Mouse (Mus musculus): ENCODE measurements around the gene Tead4.

DNA sequence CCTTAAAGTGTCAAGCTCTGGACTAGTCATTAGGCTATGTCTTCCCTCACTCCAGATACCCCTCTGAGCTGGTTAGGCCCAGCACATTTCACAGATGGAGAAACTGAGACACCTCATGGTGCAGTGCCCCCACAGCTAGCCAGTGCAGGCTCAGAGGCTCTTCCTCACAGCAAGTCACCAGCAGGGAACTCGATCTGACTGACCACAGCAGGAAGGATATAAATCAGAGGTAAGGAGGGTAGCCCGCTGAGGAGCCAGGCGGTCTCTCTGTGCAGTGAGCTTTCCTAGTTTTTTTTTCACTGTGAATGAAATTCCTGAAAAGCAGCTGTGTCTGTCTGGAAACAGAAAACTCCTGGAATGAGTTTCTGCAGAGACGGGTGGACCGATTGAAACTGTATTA, 21.0 kb downstream of the Tead4 start:
- TF ChIP-seq CTCF (IDR thresholded peaks at IDR 0.05; ENCODE audit: insufficient read depth, low read depth, low read length), result no peak
- no peak for TF ChIP-seq POLR2A (IDR thresholded peaks at IDR 0.05; ENCODE audit: insufficient read depth, low read depth, low read length)
